Mouse (Mus musculus): ENCODE results near the gene Trrap. TPM values are rescaled to one million over a fixed set of nuclear protein-coding genes. Genes with fewer than 3 reads are reported as not detected.

The Trrap gene
- polyA plus RNA-seq, 1 experiment from 2014 or later: 20.0 TPM

DNA sequence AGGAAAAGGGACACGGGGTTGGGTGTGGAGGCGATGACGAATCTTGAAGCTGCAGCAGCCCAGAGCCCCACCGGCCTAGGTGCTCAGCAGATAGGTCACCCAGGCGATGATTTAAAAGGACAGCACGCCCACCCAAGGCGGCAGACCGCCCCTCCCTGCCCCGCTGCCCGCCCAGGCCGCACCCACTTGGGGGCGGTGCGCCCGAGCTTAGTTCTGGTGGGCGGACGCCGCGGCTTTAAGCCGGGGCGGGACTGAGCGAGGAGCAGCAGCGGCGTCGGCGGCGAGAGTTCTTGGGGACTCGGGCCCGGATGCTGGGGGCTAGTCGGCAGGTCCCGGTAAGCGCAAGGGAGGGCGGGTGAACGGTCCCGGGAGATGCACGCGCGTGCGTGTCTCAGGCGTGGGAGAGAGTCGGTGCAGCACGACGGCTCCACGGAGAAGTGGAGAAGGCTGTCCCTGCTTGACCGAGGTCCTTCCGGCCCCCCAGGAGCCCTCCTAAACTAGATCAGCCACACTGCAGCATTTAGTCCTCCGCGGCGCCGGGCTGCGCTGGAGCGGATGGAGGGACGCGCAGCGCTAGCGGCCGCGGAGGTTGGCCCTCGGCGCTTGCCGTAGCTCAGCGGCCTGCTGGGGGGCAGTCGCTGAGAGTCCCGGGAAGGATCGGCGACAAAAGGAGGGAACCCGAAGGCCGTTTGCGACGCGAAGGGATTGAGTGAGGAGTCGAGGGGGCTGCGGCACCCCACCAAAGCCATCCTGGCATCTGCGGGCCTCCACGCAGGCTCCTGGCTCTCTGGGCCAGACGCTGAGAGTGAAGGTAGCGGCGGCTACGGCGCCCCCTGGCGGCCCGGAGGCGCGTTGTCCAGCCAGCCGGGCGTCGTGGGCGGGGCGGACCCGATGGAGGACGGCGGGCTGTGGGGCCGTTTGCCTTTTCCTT is 644 bp downstream of the Trrap start:
- WGBS: under 1% methylated on average over 92 of the region's 92 CpGs
- Histone ChIP-seq H3K4me1 (replicated peaks; ENCODE audit: control insufficient read depth, insufficient read depth, low read length) (0 out of 2 replicates have a peak, but pooled peaks cover 5% of the 10 kb centered on the region), H3K27ac (ENCODE audit: low read depth, low read length) (peak overlapping the region; percentile 93), H3K9me3 (ENCODE audit: control insufficient read depth) (no peaks in the 10 kb centered on the region), H3K36me3 (ENCODE audit: control insufficient read depth, insufficient read depth) (peaks cover 12% of the 10 kb centered on the region), H3K9ac (ENCODE audit: low read depth, low read length) (peak overlapping the region; percentile 89), H3K4me3 (ENCODE audit: low read depth, low read length) (peak overlapping the region; percentile 92), H3K27me3 (replicated peaks; ENCODE audit: control insufficient read depth, insufficient read depth, low read length) (no peaks in the 10 kb centered on the region), H3K4me2 (replicated peaks; ENCODE audit: low read depth) (peak overlapping the region; percentile 80)
- peak; percentile 90 for ATAC-seq
- peak; percentile 97 for TF ChIP-seq CTCF (IDR thresholded peaks at IDR 0.05; ENCODE audit: low read depth)

DNA sequence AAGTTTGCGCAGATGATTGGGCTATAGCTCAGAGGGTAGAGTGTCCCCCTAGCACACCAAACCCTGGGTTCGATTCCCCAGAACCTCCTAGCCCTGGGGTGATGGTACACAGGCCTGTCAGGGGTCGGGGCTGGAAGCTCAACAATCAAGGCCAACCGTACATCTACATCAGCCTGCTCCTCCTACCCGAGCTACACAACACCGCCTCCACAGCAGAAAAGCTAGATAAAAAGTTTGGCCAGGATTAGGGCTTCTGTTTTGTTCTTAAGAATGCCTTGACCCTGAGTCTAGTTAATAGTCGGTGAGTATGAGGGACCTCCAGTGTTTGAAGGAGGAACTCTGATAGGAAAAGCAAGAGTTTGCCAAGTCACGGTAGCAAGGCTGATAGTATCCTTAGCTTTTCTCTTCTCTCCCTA is 1.5 kb downstream of the Trrap start:
- H3K9ac ChIP-seq (ENCODE audit: low read depth, low read length): peak overlapping the region; percentile 89
- H3K4me1 ChIP-seq (replicated peaks; ENCODE audit: control insufficient read depth, insufficient read depth, low read length): 0 out of 2 replicates have a peak, but pooled peaks cover 5% of the 10 kb centered on the region
- peaks cover 18% of the 10 kb centered on the region for H3K36me3 ChIP-seq (ENCODE audit: control insufficient read depth, insufficient read depth)
- H3K27ac ChIP-seq (ENCODE audit: low read depth, low read length): 0 out of 2 replicates have a peak overlapping the region, but pooled peaks have one; percentile 93
- H3K27me3 ChIP-seq (replicated peaks; ENCODE audit: control insufficient read depth, insufficient read depth, low read length): no peaks in the 10 kb centered on the region
- peak; percentile 15; the same call in 1 of the 2 replicates for ATAC-seq
- H3K4me2 ChIP-seq (replicated peaks; ENCODE audit: low read depth): peak overlapping the region; percentile 80
- peak overlapping the region; percentile 92 for H3K4me3 ChIP-seq (ENCODE audit: low read depth, low read length)
- no peaks in the 10 kb centered on the region for H3K9me3 ChIP-seq (ENCODE audit: control insufficient read depth)
- 11% methylated on average over 8 of the region's 8 CpGs for WGBS
- no peak for TF ChIP-seq CTCF (IDR thresholded peaks at IDR 0.05; ENCODE audit: low read depth)

DNA sequence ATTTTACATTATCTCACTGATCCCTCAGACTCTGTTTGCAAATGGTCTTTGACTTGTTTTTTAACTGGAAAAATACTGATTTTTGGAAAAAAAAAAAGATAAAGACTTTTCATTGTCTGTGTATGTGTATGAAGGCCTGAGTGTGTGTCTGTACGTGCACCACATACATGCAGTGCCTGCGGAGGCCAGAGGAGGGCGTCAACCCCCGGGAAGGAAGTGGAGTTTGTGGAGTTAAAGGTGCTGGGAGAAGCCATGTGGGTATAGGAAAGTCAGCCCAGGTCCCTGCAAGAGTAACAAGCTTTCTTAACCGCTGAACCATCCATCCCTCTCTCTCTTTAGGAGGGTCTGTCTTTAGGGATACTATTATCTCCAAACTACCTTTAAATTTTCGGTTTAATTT is 5.7 kb downstream of the Trrap start:
- H3K27ac ChIP-seq (ENCODE audit: low read depth, low read length): no peak overlapping the region
- H3K4me2 ChIP-seq (replicated peaks; ENCODE audit: low read depth): no peak overlapping the region
- H3K27me3 ChIP-seq (replicated peaks; ENCODE audit: control insufficient read depth, insufficient read depth, low read length): no peaks in the 10 kb centered on the region
- TF ChIP-seq CTCF (IDR thresholded peaks at IDR 0.05; ENCODE audit: low read depth): peak; percentile 21; the same call in 1 of the 2 replicates
- H3K9me3 ChIP-seq (ENCODE audit: control insufficient read depth): no peaks in the 10 kb centered on the region
- H3K4me1 ChIP-seq (replicated peaks; ENCODE audit: control insufficient read depth, insufficient read depth, low read length): 0 out of 2 replicates have a peak, but pooled peaks cover 5% of the 10 kb centered on the region
- peaks cover 39% of the 10 kb centered on the region for H3K36me3 ChIP-seq (ENCODE audit: control insufficient read depth, insufficient read depth)
- no peak overlapping the region for H3K4me3 ChIP-seq (ENCODE audit: low read depth, low read length)
- no peak overlapping the region for H3K9ac ChIP-seq (ENCODE audit: low read depth, low read length)
- 90% methylated on average over 6 of the region's 6 CpGs for WGBS
- ATAC-seq: no peak

DNA sequence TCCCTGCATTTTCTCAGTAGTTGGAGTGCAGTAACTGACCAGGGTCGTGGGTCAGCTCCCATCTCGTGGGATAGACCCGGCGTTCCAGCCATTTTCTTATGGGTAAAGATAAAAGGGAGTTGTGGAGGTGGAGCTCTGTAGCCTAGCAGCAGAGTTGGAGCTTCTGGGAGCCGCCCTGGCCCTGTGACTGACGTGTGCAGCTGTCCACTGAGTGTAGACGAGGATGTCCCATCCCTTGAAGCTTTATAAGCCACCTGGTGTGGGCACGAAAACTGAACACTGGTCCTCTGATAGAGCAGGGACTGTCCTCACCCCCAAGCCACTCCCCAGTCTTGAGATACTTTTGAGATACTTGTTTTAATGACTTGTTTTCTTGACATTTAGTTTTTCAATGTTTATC is 13.1 kb downstream of the Trrap start:
- H3K27ac ChIP-seq (ENCODE audit: low read depth, low read length): no peak overlapping the region
- H3K4me3 ChIP-seq (ENCODE audit: low read depth, low read length): no peak overlapping the region
- 82% methylated on average over 8 of the region's 8 CpGs for WGBS
- no peak overlapping the region for H3K9ac ChIP-seq (ENCODE audit: low read depth, low read length)
- H3K36me3 ChIP-seq (ENCODE audit: control insufficient read depth, insufficient read depth): peaks cover 86% of the 10 kb centered on the region
- H3K4me2 ChIP-seq (replicated peaks; ENCODE audit: low read depth): no peak overlapping the region
- ATAC-seq: no peak
- TF ChIP-seq CTCF (IDR thresholded peaks at IDR 0.05; ENCODE audit: low read depth): no peak
- H3K9me3 ChIP-seq (ENCODE audit: control insufficient read depth): no peaks in the 10 kb centered on the region
- no peaks in the 10 kb centered on the region for H3K4me1 ChIP-seq (replicated peaks; ENCODE audit: control insufficient read depth, insufficient read depth, low read length)
- H3K27me3 ChIP-seq (replicated peaks; ENCODE audit: control insufficient read depth, insufficient read depth, low read length): no peaks in the 10 kb centered on the region

DNA sequence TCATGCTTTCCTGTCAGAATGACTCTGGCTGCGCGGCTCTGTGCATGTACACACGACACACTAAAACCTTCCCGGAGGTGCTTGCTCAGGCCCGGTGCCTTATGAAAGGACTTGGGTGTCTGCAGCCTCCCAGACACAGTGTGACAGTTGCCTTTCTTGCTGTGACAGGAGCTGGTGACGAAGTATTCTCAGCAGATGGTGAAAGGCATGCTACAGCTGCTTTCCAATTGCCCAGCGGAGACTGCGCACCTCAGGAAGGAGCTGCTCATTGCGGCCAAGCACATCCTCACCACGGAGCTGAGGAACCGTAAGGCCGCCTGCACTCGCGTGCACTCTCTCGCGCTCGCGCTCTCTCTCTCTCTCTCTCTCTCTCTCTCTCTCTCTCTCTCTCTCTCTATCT is 18.9 kb downstream of the Trrap start:
- Histone ChIP-seq H3K36me3 (ENCODE audit: control insufficient read depth, insufficient read depth) (peaks cover 96% of the 10 kb centered on the region), H3K4me2 (replicated peaks; ENCODE audit: low read depth) (no peak overlapping the region), H3K4me3 (ENCODE audit: low read depth, low read length) (no peak overlapping the region), H3K9me3 (ENCODE audit: control insufficient read depth) (no peaks in the 10 kb centered on the region), H3K9ac (ENCODE audit: low read depth, low read length) (no peak overlapping the region), H3K27ac (ENCODE audit: low read depth, low read length) (no peak overlapping the region), H3K4me1 (replicated peaks; ENCODE audit: control insufficient read depth, insufficient read depth, low read length) (no peaks in the 10 kb centered on the region), H3K27me3 (replicated peaks; ENCODE audit: control insufficient read depth, insufficient read depth, low read length) (no peaks in the 10 kb centered on the region)
- no peak for ATAC-seq
- TF ChIP-seq CTCF (IDR thresholded peaks at IDR 0.05; ENCODE audit: low read depth): no peak
- 96% methylated on average over 18 of the region's 18 CpGs for WGBS

DNA sequence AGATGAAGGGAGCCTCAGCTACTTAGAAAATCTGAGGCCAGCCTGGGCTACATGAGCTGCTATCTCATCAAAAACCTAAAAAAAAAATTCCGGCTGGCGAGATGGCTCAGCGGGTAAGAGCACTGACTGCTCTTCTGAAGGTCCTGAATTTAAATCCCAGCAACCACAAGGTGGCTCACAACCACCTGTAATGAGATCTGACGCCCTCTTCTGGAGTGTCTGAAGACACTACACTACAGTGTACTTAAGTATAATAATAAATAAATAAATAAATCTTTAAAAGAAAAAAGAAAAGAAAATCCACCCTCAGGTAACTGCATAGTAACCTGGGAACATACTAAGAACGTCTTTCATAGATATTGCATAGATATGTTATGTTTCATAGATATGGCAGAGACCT is 25.8 kb downstream of the Trrap start:
- Histone ChIP-seq H3K9ac (ENCODE audit: low read depth, low read length) (no peak overlapping the region), H3K27ac (ENCODE audit: low read depth, low read length) (no peak overlapping the region), H3K9me3 (ENCODE audit: control insufficient read depth) (no peaks in the 10 kb centered on the region), H3K4me1 (replicated peaks; ENCODE audit: control insufficient read depth, insufficient read depth, low read length) (no peaks in the 10 kb centered on the region), H3K4me2 (replicated peaks; ENCODE audit: low read depth) (no peak overlapping the region), H3K27me3 (replicated peaks; ENCODE audit: control insufficient read depth, insufficient read depth, low read length) (no peaks in the 10 kb centered on the region), H3K36me3 (ENCODE audit: control insufficient read depth, insufficient read depth) (peaks cover 98% of the 10 kb centered on the region), H3K4me3 (ENCODE audit: low read depth, low read length) (no peak overlapping the region)
- no peak for ATAC-seq
- peak; percentile 30; the same call in 1 of the 2 replicates for TF ChIP-seq CTCF (IDR thresholded peaks at IDR 0.05; ENCODE audit: low read depth)
- 86% methylated on average over 5 of the region's 5 CpGs for WGBS

Measured in intestine, postnatal 0 days (tissue).